Mouse (Mus musculus) A20 (cell line): Measurements from ENCODE around the gene Mcts1.

ENCODE experiments used
- DNase-seq: peaks from one replicate; pipeline ENCODE4 v3.0.0-alpha.2; 2011; ENCODE audit warnings: low read depth, low spot score

The Mcts1 gene

DNA sequence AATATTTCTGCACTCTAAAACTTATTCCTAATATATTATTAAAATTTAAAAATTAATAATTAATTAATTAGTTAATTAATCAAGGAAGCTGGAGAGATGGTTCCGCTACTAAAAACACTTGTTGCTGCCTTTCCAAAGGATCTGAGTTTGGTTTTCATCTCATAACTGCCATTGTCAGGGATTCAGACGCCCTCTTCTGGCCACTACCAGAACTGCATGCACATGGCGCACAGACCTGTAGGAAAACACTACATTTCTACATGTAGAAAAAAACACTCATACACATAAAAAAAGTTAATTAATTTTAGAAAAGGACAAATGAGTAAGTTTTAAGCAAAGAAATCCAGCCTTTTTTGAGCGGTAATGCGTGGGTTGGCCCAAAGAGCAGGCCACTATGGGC is 54.3 kb downstream of the Mcts1 start:
- DNase-seq, result peak; percentile 7

DNA sequence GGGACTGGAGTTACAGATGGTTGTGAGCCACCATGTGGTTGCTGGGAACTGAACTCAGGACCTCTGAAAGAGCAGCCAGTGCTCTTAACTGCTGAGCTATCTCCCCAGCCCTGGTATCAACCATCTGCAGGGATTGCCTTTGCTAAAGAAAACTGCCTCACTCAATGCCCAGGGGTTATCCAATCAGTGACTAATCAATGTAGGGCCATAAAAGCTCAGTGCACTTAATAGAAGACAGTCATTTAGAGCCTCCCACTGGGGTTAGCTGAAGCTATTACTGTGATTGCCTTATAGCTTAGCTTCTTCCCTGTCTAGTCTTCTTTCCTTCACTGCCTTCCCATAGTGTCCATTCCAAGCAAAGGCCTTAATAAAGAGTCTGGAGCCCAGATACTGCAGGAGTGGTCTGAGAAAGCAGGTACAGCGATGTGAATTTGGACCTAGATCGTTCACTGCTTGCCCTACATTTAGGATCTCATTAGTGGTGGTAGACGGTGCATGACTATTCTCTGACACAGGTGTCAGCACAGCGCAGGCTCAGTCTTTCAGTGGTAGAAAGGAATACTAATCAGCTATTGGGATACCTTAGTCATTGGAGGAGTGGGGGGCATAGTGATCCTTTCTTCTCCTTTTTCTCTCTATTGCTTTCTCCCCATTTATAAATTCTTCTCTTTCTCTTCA is 56.0 kb downstream of the Mcts1 start:
- DNase-seq, result no peak
